ENCODE assay signal across 8 mouse cellular contexts in the genomic region with DNA sequence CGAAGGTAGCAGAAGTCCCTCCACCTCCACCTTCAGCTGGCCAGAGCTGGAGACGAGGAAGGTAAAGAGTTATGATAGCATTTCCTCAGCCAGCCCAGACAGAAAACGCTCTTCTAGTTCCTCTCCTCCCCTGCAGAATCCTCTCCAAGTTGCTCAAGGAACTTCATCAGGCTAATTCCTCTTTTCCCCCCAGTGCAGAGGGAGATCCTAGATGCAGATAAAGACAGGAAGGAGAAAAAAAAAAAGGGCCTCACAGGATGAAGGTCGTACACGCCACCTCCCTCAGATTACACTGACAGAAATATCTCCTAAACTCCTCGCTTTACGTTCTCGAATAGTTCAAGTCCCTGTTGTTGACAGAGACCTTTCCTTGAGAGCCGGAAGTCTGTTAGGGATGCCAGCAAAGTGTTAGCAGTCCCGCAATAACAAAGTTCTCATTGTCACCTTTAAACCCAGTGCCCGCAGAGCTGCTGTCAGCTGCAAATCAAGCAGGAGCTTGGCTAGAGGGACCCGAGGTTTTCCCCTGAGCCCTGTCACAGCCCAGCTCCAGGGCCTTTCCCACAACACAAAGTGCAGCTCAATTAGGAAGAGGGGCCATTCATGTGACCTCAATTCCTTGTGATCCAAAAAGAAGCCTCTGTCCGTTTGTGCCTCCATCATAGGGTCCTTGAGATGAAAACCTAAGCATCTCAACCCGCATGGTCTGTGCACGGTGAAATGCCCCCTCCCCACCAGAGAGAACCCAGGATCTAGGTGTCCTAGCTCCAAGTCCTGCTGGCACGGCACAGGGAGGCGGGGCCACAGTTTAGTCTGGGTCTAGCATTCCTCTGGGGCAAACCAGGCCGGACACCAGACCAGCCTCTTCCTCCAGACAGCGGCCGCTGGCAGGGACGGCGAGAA. TPM values are rescaled to one million over a fixed set of nuclear protein-coding genes. Genes with fewer than 3 reads are reported as not detected.
A peak's percentile ranks its signal among the peaks of the same experiment; 100 is the strongest.
DNase-seq lines count a peak whose midpoint lies in the region; ATAC-seq and TF ChIP-seq lines count a peak whose summit lies in the region.

No protein-coding gene starts in this region.

- no peaks in the 10 kb centered on the region for H3K27me3 ChIP-seq in hindbrain, postnatal 0 days (ENCODE audit: insufficient read depth, low read length)
- H3K27me3 ChIP-seq in liver, embryonic 12.5 days (replicated peaks), result no peaks in the 10 kb centered on the region

- H3K27ac ChIP-seq in hindbrain, postnatal 0 days, result peak overlapping the region; percentile 91
- peak overlapping the region; percentile 90 for H3K27ac ChIP-seq in liver, embryonic 12.5 days

- peaks cover 7% of the 10 kb centered on the region for H3K36me3 ChIP-seq in hindbrain, postnatal 0 days (ENCODE audit: insufficient read depth, low read length)
- H3K36me3 ChIP-seq in liver, embryonic 12.5 days, result peaks cover 35% of the 10 kb centered on the region

- no peaks in the 10 kb centered on the region for H3K9me3 ChIP-seq in hindbrain, postnatal 0 days (ENCODE audit: low read length)
- no peaks in the 10 kb centered on the region for H3K9me3 ChIP-seq in liver, embryonic 12.5 days (replicated peaks)

- H3K4me3 ChIP-seq in hindbrain, postnatal 0 days (ENCODE audit: low read length), result peak overlapping the region; percentile 93
- H3K4me3 ChIP-seq in liver, embryonic 12.5 days, result peak overlapping the region; percentile 80

- peaks cover 9% of the 10 kb centered on the region for H3K4me1 ChIP-seq in hindbrain, postnatal 0 days (ENCODE audit: insufficient read depth, low read length)
- peaks cover 78% of the 10 kb centered on the region for H3K4me1 ChIP-seq in liver, embryonic 12.5 days

- 14% methylated on average over 22 of the region's 22 CpGs for WGBS in hindbrain, postnatal 0 days
- 6% methylated on average over 22 of the region's 22 CpGs for WGBS in liver, embryonic 12.5 days (ENCODE audit: insufficient replicate concordance)

- peak overlapping the region; percentile 98 for H3K9ac ChIP-seq in hindbrain, postnatal 0 days (replicated peaks; ENCODE audit: low read length)
- peak overlapping the region; percentile 94 for H3K9ac ChIP-seq in liver, embryonic 12.5 days

- peak; percentile 35 for DNase-seq in thymus, postnatal 14 days
- DNase-seq in thymus, adult 18-20 months, result no peak
- DNase-seq in cerebellum, postnatal 36 days, result peak; percentile 71 to 73
- DNase-seq in gastrocnemius, postnatal 14 days, result peak; percentile 75
- DNase-seq in hindbrain, postnatal 0 days (ENCODE audit: low spot score), result peak; percentile 53
- DNase-seq in neural tube, embryonic 10.5 days (ENCODE audit: extremely low spot score, low spot score), result peak; percentile 39
- no peak for DNase-seq in T-cell, adult 2 months (ENCODE audit: low spot score)

- peak overlapping the region; percentile 99 for H3K4me2 ChIP-seq in hindbrain, postnatal 0 days (ENCODE audit: low read depth, low read length)
- H3K4me2 ChIP-seq in liver, embryonic 12.5 days, result peak overlapping the region; percentile 80

- intact Hi-C loops in gastrocnemius, postnatal 14 days (cut with DNase I; ENCODE audit: low total_unique reads), result no loop called here

- no peak for TF ChIP-seq CTCF in hindbrain, postnatal 0 days (IDR thresholded peaks at IDR 0.05; ENCODE audit: low read depth)

- 0 out of 2 replicates have a peak, but pooled peaks have one; percentile 30 for ATAC-seq in hindbrain, postnatal 0 days
- ATAC-seq in liver, embryonic 12.5 days, result peak; percentile 56

RNA-seq across cellular contexts. Expression of a gene that starts 0.8 kb away (rescaled TPM):
- total RNA-seq in gastrocnemius, postnatal 14 days (2021), result 10 to 100 TPM; 22.2 to 24.8 TPM
- 233 and 240 TPM in 2 replicates for total RNA-seq in hindbrain, postnatal 0 days (2014; rRNA removed)
- 170 and 185 TPM in 2 replicates for polyA plus RNA-seq in hindbrain, postnatal 0 days (2015; fragmentation: Nextera tagmentation; extraction: Ambion mirVana)
- polyA plus RNA-seq in liver, embryonic 12.5 days (2016; fragmentation: Nextera tagmentation; extraction: Ambion mirVana), result 33.2 and 36.9 TPM in 2 replicates

RNA-seq across cellular contexts. Expression of a gene that starts 4.8 kb away (rescaled TPM):
- total RNA-seq in gastrocnemius, postnatal 14 days (2021), result 10 to 100 TPM; 13.9 to 14.4 TPM
- total RNA-seq in hindbrain, postnatal 0 days (2014; rRNA removed), result 61.0 and 65.4 TPM in 2 replicates
- polyA plus RNA-seq in hindbrain, postnatal 0 days (2015; fragmentation: Nextera tagmentation; extraction: Ambion mirVana), result 20.3 and 21.6 TPM in 2 replicates
- 14.3 and 17.4 TPM in 2 replicates for polyA plus RNA-seq in liver, embryonic 12.5 days (2016; fragmentation: Nextera tagmentation; extraction: Ambion mirVana)

RNA-seq across cellular contexts. Expression of a gene that starts 14.2 kb away (rescaled TPM):
- 1 to 10 TPM; 3.7 to 7.6 TPM for total RNA-seq in gastrocnemius, postnatal 14 days (2021)
- total RNA-seq in hindbrain, postnatal 0 days (2014; rRNA removed), result 0.31 TPM in 1 of 2 replicates, not detected in the other
- 0.79 and 1.1 TPM in 2 replicates for polyA plus RNA-seq in hindbrain, postnatal 0 days (2015; fragmentation: Nextera tagmentation; extraction: Ambion mirVana)
- polyA plus RNA-seq in liver, embryonic 12.5 days (2016; fragmentation: Nextera tagmentation; extraction: Ambion mirVana), result 3.0 and 3.6 TPM in 2 replicates

RNA-seq across cellular contexts. Expression of a gene that starts 16.7 kb away (rescaled TPM):
- total RNA-seq in gastrocnemius, postnatal 14 days (2021), result 1 to 10 TPM; 6.3 to 7.6 TPM
- 18.3 and 22.8 TPM in 2 replicates for total RNA-seq in hindbrain, postnatal 0 days (2014; rRNA removed)
- 19.9 and 20.2 TPM in 2 replicates for polyA plus RNA-seq in hindbrain, postnatal 0 days (2015; fragmentation: Nextera tagmentation; extraction: Ambion mirVana)
- 44.7 and 50.0 TPM in 2 replicates for polyA plus RNA-seq in liver, embryonic 12.5 days (2016; fragmentation: Nextera tagmentation; extraction: Ambion mirVana)

RNA-seq across cellular contexts. Expression of a gene that starts 29.7 kb away (rescaled TPM):
- 1 to 10 TPM; 1.5 to 1.9 TPM for total RNA-seq in gastrocnemius, postnatal 14 days (2021)
- total RNA-seq in hindbrain, postnatal 0 days (2014; rRNA removed), result 111 and 112 TPM in 2 replicates
- 56.7 and 65.3 TPM in 2 replicates for polyA plus RNA-seq in hindbrain, postnatal 0 days (2015; fragmentation: Nextera tagmentation; extraction: Ambion mirVana)
- 12.6 TPM in 2 replicates for polyA plus RNA-seq in liver, embryonic 12.5 days (2016; fragmentation: Nextera tagmentation; extraction: Ambion mirVana)

Comparison
In these comparisons a context has a peak if more than half of its experiments do, and no peak if none do; other contexts are left out.
1. DNase-seq: peak in thymus, postnatal 14 days (single experiment), cerebellum, postnatal 36 days (2 of 2), gastrocnemius, postnatal 14 days (single experiment), hindbrain, postnatal 0 days (single experiment) and neural tube, embryonic 10.5 days (single experiment); none in thymus, adult 18-20 months (0 of 2) and T-cell, adult 2 months (single experiment).